Mouse (Mus musculus): Measurements from ENCODE around the gene Cdh1. TPM values are rescaled to one million over a fixed set of nuclear protein-coding genes. Genes with fewer than 3 reads are reported as not detected.
A peak's percentile ranks its signal among the peaks of the same experiment; 100 is the strongest.

The Cdh1 gene
- polyA plus RNA-seq, 1 experiment = 1.5 TPM

DNA sequence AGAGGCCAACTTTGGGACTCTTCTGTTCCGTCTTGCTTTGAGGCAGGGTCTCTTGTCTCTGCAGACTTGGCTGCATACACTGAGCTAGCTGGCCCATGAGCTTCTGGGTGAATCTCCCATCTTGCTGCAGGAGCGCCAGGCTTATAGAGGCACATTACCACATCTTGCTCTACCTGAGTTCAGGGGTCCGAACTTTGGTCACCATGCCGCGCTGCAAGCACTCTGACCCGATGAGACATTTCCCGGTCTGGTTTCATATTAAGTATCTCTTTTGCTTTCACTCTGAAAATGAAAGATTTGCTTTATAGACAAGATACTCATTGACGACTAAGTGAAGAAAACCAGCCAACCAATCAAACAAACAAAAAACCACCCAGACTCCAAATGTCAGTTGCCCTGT, 45.3 kb downstream of the Cdh1 start:
- WGBS = 89% methylated on average over 8 of the region's 8 CpGs
- Histone ChIP-seq H3K4me3 (ENCODE audit: extremely low read depth, insufficient read depth, insufficient read length) (no peak overlapping the region), H3K4me1 (ENCODE audit: control insufficient read depth, insufficient read depth, insufficient read length) (no peaks in the 10 kb centered on the region), H3K27ac (ENCODE audit: insufficient read depth, low read length) (no peak overlapping the region), H3K27me3 (ENCODE audit: control insufficient read depth, insufficient read depth, low read length) (no peaks in the 10 kb centered on the region), H3K36me3 (ENCODE audit: control insufficient read depth, insufficient read depth, low read length) (no peaks in the 10 kb centered on the region)
- no peak for DNase-seq (ENCODE audit: low read depth in 1 of 2, low spot score in 2 of 2)
- TF ChIP-seq POLR2A (IDR thresholded peaks at IDR 0.05; ENCODE audit: low read depth, low read length) = no peak
- TF ChIP-seq CTCF (IDR thresholded peaks at IDR 0.05; ENCODE audit: extremely low read depth, insufficient read depth, insufficient read length, insufficient replicate concordance) = no peak

DNA sequence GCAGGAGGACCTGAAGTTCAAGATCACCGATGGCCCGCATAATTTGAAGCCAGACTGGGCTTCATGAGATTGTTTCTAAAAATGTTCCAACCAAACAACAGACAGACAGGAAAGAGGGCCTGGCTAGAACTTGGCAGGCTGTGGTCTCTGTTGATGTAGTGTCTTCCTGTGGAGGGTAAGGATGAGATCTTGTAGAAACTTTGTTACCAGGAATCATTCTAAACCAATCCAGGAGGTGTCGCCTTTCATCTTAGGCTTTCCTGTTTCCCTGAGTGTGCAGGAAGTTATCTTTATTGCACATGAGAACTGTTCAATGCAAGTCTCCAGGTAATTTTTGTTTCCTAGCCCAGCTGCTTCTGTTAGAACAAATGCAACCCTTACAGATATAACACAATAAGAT, 48.8 kb downstream of the Cdh1 start:
- 14% methylated on average over 3 of the region's 3 CpGs for WGBS
- Histone ChIP-seq H3K4me1 (ENCODE audit: control insufficient read depth, insufficient read depth, insufficient read length) (no peaks in the 10 kb centered on the region), H3K36me3 (ENCODE audit: control insufficient read depth, insufficient read depth, low read length) (no peaks in the 10 kb centered on the region), H3K27ac (ENCODE audit: insufficient read depth, low read length) (no peak overlapping the region), H3K27me3 (ENCODE audit: control insufficient read depth, insufficient read depth, low read length) (no peaks in the 10 kb centered on the region), H3K4me3 (ENCODE audit: extremely low read depth, insufficient read depth, insufficient read length) (no peak overlapping the region)
- TF ChIP-seq POLR2A (IDR thresholded peaks at IDR 0.05; ENCODE audit: low read depth, low read length) (no peak), CTCF (IDR thresholded peaks at IDR 0.05; ENCODE audit: extremely low read depth, insufficient read depth, insufficient read length, insufficient replicate concordance) (no peak)
- no peak for DNase-seq (ENCODE audit: low read depth in 1 of 2, low spot score in 2 of 2)

DNA sequence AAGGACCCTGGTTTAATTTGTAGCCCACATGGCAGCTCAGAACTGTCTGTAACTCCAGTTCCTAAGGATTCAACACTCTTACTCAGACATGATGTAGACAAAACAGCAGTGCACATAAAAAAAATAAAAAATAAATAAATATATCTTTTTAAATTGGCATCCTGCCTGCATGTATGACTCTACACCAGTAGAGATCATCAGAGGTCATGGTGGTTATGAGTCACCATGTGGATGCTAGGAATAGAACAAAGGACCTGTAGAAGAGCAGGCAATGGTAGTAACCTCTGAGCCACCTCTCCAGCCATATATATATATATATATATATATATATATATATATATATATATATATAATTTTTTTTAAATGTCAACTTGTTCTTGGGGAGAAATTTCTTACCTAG, 52.9 kb downstream of the Cdh1 start:
- H3K36me3 ChIP-seq (ENCODE audit: control insufficient read depth, insufficient read depth, low read length) = no peaks in the 10 kb centered on the region
- no peak for DNase-seq (ENCODE audit: low read depth in 1 of 2, low spot score in 2 of 2)
- H3K4me3 ChIP-seq (ENCODE audit: extremely low read depth, insufficient read depth, insufficient read length) = no peak overlapping the region
- H3K4me1 ChIP-seq (ENCODE audit: control insufficient read depth, insufficient read depth, insufficient read length) = no peaks in the 10 kb centered on the region
- TF ChIP-seq POLR2A (IDR thresholded peaks at IDR 0.05; ENCODE audit: low read depth, low read length) (no peak), CTCF (IDR thresholded peaks at IDR 0.05; ENCODE audit: extremely low read depth, insufficient read depth, insufficient read length, insufficient replicate concordance) (no peak)
- no peak overlapping the region for H3K27ac ChIP-seq (ENCODE audit: insufficient read depth, low read length)
- H3K27me3 ChIP-seq (ENCODE audit: control insufficient read depth, insufficient read depth, low read length) = no peaks in the 10 kb centered on the region

DNA sequence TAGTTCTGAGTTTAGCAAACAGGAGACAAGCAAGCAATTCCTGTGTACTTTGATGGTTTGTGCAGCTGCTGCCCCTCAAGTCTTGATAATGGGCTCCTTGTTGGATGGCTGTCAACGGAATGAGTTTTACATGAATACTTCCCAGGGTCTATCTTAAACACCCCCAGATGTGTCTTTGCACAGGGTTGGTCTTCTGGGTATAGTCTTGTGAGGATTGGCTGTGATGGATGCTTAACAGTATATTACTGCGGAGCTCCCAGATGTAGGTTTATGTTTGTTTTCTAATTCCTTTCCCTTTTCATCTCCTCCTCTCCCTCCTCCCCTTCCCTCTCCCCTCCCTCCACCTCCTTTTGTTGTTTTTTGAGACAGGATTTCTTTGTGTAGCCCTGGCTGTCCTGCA, 69.6 kb downstream of the Cdh1 start:
- no peak for DNase-seq (ENCODE audit: low read depth in 1 of 2, low spot score in 2 of 2)
- H3K36me3 ChIP-seq (ENCODE audit: control insufficient read depth, insufficient read depth, low read length) = no peaks in the 10 kb centered on the region
- no peak overlapping the region for H3K4me3 ChIP-seq (ENCODE audit: extremely low read depth, insufficient read depth, insufficient read length)
- H3K27me3 ChIP-seq (ENCODE audit: control insufficient read depth, insufficient read depth, low read length) = no peaks in the 10 kb centered on the region
- H3K27ac ChIP-seq (ENCODE audit: insufficient read depth, low read length) = no peak overlapping the region
- 84% methylated on average over 2 of the region's 2 CpGs for WGBS
- TF ChIP-seq POLR2A (IDR thresholded peaks at IDR 0.05; ENCODE audit: low read depth, low read length) = no peak
- TF ChIP-seq CTCF (IDR thresholded peaks at IDR 0.05; ENCODE audit: extremely low read depth, insufficient read depth, insufficient read length, insufficient replicate concordance) = no peak
- no peaks in the 10 kb centered on the region for H3K4me1 ChIP-seq (ENCODE audit: control insufficient read depth, insufficient read depth, insufficient read length)

DNA sequence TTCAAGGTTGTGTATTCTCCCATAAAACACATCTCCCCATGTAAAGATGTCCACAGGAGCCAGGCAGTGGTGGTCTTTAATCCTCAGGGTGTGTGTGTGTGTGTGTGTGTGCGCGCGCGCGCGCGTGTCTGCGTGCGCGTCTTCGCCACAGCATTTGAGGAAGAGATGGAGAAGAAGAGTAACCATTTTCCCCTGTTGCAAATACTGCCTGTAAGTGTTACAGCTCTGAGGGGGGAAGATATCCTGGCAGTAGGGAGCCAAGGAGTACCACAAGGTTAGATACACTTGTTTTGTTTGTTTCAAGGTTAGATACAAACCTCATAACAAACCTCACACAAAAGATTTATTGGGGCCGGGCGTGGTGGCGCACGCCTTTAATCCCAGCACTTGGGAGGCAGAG, 71.2 kb downstream of the Cdh1 start:
- WGBS = 98% methylated on average over 15 of the region's 15 CpGs
- DNase-seq (ENCODE audit: low read depth in 1 of 2, low spot score in 2 of 2) = no peak
- H3K4me3 ChIP-seq (ENCODE audit: extremely low read depth, insufficient read depth, insufficient read length) = no peak overlapping the region
- H3K27me3 ChIP-seq (ENCODE audit: control insufficient read depth, insufficient read depth, low read length) = no peaks in the 10 kb centered on the region
- no peak overlapping the region for H3K27ac ChIP-seq (ENCODE audit: insufficient read depth, low read length)
- H3K4me1 ChIP-seq (ENCODE audit: control insufficient read depth, insufficient read depth, insufficient read length) = no peaks in the 10 kb centered on the region
- H3K36me3 ChIP-seq (ENCODE audit: control insufficient read depth, insufficient read depth, low read length) = no peaks in the 10 kb centered on the region
- no peak for TF ChIP-seq CTCF (IDR thresholded peaks at IDR 0.05; ENCODE audit: extremely low read depth, insufficient read depth, insufficient read length, insufficient replicate concordance)

DNA sequence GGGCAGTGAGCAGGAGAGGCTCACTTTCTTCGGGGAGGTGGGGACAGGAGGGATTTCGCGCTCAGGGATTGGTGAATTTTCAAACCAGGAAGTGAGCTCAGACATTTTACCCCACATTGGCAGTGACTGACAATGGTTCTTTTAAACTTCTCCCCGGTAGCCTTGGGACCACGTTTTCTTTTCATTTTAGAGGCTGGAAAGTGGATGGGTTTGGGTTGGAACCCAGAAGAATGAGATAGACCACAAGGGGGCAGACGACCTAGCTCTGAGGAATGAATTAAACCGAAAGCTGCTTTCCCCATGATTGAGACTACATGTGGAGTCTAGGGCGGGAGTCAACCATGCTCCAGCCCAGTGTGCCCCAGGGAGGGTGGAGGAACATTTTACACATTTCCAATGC, 71.7 kb downstream of the Cdh1 start:
- Histone ChIP-seq H3K4me3 (ENCODE audit: extremely low read depth, insufficient read depth, insufficient read length) (no peak overlapping the region), H3K27ac (ENCODE audit: insufficient read depth, low read length) (no peak overlapping the region)
- no peak for DNase-seq (ENCODE audit: low read depth in 1 of 2, low spot score in 2 of 2)

DNA sequence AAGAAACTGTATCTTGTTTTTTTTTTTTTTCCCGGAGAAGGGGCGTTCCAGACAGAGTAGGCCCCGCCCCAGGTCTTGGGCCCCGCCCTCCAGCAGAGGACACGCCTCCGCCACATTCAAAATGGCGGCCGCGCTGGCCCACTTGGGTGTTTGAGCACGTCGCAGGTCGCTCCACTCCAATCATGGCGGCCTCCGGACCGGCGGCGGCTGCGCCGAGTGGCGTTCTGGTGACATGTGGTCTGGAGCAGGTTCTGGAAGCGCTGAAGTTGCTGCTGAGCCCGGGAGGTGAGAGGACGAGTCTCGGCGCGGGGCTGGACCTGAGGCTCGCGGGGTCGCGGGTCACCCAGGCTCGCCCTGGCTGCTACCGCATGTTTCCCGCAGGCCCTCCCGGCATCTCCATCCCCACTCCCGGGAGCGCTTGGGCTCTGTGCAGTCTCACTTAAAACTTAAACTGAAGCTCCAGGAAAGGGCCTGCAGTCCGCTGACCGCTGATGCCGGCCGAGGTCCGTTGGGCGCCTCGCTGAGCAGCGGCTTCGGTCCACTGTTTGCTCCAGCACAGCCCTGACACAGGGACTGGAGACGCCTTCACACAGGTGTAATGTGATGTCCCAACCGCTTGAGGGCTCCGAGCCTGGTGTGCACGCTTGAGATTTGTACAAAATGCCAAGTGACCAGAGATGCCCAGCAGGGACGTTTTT, 80.0 kb downstream of the Cdh1 start, which contains the start of gene Tango6:
Gene Tango6 (plus strand): TSS at position 98 of the 698 bp plus-strand sequence.
- Histone ChIP-seq H3K27me3 (ENCODE audit: control insufficient read depth, insufficient read depth, low read length) (no peaks in the 10 kb centered on the region), H3K4me3 (ENCODE audit: extremely low read depth, insufficient read depth, insufficient read length) (peak within 1 kb of the TSS; percentile 62), H3K36me3 (ENCODE audit: control insufficient read depth, insufficient read depth, low read length) (no peaks in the 10 kb centered on the region), H3K27ac (ENCODE audit: insufficient read depth, low read length) (peak within 1 kb of the TSS; percentile 70), H3K4me1 (ENCODE audit: control insufficient read depth, insufficient read depth, insufficient read length) (peaks cover 3% of the 10 kb centered on the region; the same call in 1 of the 2 replicates)
- peak; percentile 69 to 90 for DNase-seq (ENCODE audit: low read depth in 1 of 2, low spot score in 2 of 2)
- WGBS = 1% methylated on average over 50 of the region's 50 CpGs
- TF ChIP-seq CTCF (IDR thresholded peaks at IDR 0.05; ENCODE audit: extremely low read depth, insufficient read depth, insufficient read length, insufficient replicate concordance) (peak; percentile 64; the same call in 1 of the 2 replicates), POLR2A (IDR thresholded peaks at IDR 0.05; ENCODE audit: low read depth, low read length) (peak; percentile 64)

More for the DNA sequence above, 71.7 kb downstream of the Cdh1 start:
- TF ChIP-seq CTCF (IDR thresholded peaks at IDR 0.05; ENCODE audit: extremely low read depth, insufficient read depth, insufficient read length, insufficient replicate concordance) (no peak), POLR2A (IDR thresholded peaks at IDR 0.05; ENCODE audit: low read depth, low read length) (no peak)
- 73% methylated on average over 8 of the region's 8 CpGs for WGBS
- Histone ChIP-seq H3K36me3 (ENCODE audit: control insufficient read depth, insufficient read depth, low read length) (no peaks in the 10 kb centered on the region), H3K4me1 (ENCODE audit: control insufficient read depth, insufficient read depth, insufficient read length) (no peaks in the 10 kb centered on the region), H3K27me3 (ENCODE audit: control insufficient read depth, insufficient read depth, low read length) (no peaks in the 10 kb centered on the region)

Measured in spleen, adult 2 months (tissue).